Mouse (Mus musculus): ENCODE measurements at regions not wholly inside any gene's neighbourhood (a gene's known extent, or its start where the extent isn't known, plus 50 kb on each side); places are given as distances from the start of the nearest gene placed in this dataset.
A peak's percentile ranks its signal among the peaks of the same experiment; 100 is the strongest.

GRCm38 (mm10) chr5:7428291-7428690 lies 83.7 kb upstream of the Zfp804b start:
- Histone ChIP-seq H3K9me3 (ENCODE audit: control insufficient read depth, low read length) (no peaks in the 10 kb centered on the region), H3K27ac (ENCODE audit: low read depth, low read length) (no peak overlapping the region), H3K9ac (ENCODE audit: low read length) (no peak overlapping the region), H3K27me3 (ENCODE audit: control insufficient read depth, insufficient read depth, low read length) (no peaks in the 10 kb centered on the region), H3K36me3 (ENCODE audit: control insufficient read depth, insufficient read depth, low read length) (no peaks in the 10 kb centered on the region), H3K4me3 (ENCODE audit: low read depth, low read length) (no peak overlapping the region), H3K4me1 (ENCODE audit: control insufficient read depth, insufficient read depth, low read length) (no peaks in the 10 kb centered on the region), H3K4me2 (no peak overlapping the region)
- 41% methylated on average over 5 of the region's 5 CpGs for WGBS
- DNase-seq (ENCODE audit: low spot score, missing footprints) (no peak), ATAC-seq (ENCODE audit: low FRiP score) (no peak)

- no peaks in the 10 kb centered on the region for H3K4me1 ChIP-seq (ENCODE audit: control insufficient read depth, insufficient read depth, low read length)
- no peak overlapping the region for H3K4me3 ChIP-seq (ENCODE audit: low read depth, low read length)
- no peak overlapping the region for H3K4me2 ChIP-seq
- no peak overlapping the region for H3K9ac ChIP-seq (ENCODE audit: low read length)
- no peaks in the 10 kb centered on the region for H3K27me3 ChIP-seq (ENCODE audit: control insufficient read depth, insufficient read depth, low read length)
- DNase-seq (ENCODE audit: low spot score, missing footprints) (no peak), ATAC-seq (ENCODE audit: low FRiP score) (no peak)
- WGBS, result 79% methylated on average over 2 of the region's 2 CpGs
- H3K36me3 ChIP-seq (ENCODE audit: control insufficient read depth, insufficient read depth, low read length), result no peaks in the 10 kb centered on the region
- H3K27ac ChIP-seq (ENCODE audit: low read depth, low read length), result no peak overlapping the region
- H3K9me3 ChIP-seq (ENCODE audit: control insufficient read depth, low read length), result no peaks in the 10 kb centered on the region
These were observed 91.9 kb upstream of the Zfp804b start for GRCm38 (mm10) chr5:7436461-7436860.

GRCm38 (mm10) chr5:7448001-7448400 lies 103.4 kb upstream of the Zfp804b start:
- Histone ChIP-seq H3K27me3 (ENCODE audit: control insufficient read depth, insufficient read depth, low read length) (no peaks in the 10 kb centered on the region), H3K9ac (ENCODE audit: low read length) (no peak overlapping the region), H3K27ac (ENCODE audit: low read depth, low read length) (no peak overlapping the region), H3K4me1 (ENCODE audit: control insufficient read depth, insufficient read depth, low read length) (no peaks in the 10 kb centered on the region), H3K9me3 (ENCODE audit: control insufficient read depth, low read length) (no peaks in the 10 kb centered on the region), H3K36me3 (ENCODE audit: control insufficient read depth, insufficient read depth, low read length) (no peaks in the 10 kb centered on the region), H3K4me3 (ENCODE audit: low read depth, low read length) (no peak overlapping the region), H3K4me2 (no peak overlapping the region)
- WGBS, result 83% methylated on average over 2 of the region's 2 CpGs
- ATAC-seq (ENCODE audit: low FRiP score), result no peak
- DNase-seq (ENCODE audit: low spot score, missing footprints), result no peak

GRCm38 (mm10) chr5:7454896-7455295 lies 110.3 kb upstream of the Zfp804b start:
- DNase-seq (ENCODE audit: low spot score, missing footprints) (no peak), ATAC-seq (ENCODE audit: low FRiP score) (no peak)
- Histone ChIP-seq H3K4me3 (ENCODE audit: low read depth, low read length) (no peak overlapping the region), H3K4me1 (ENCODE audit: control insufficient read depth, insufficient read depth, low read length) (no peaks in the 10 kb centered on the region), H3K27me3 (ENCODE audit: control insufficient read depth, insufficient read depth, low read length) (no peaks in the 10 kb centered on the region), H3K9me3 (ENCODE audit: control insufficient read depth, low read length) (no peaks in the 10 kb centered on the region), H3K4me2 (no peak overlapping the region), H3K27ac (ENCODE audit: low read depth, low read length) (no peak overlapping the region), H3K36me3 (ENCODE audit: control insufficient read depth, insufficient read depth, low read length) (no peaks in the 10 kb centered on the region), H3K9ac (ENCODE audit: low read length) (no peak overlapping the region)
- WGBS, result 94% methylated on average over 1 of the region's 1 CpGs

- Histone ChIP-seq H3K4me1 (ENCODE audit: control insufficient read depth, insufficient read depth, low read length) (no peaks in the 10 kb centered on the region), H3K27ac (ENCODE audit: low read depth, low read length) (no peak overlapping the region), H3K27me3 (ENCODE audit: control insufficient read depth, insufficient read depth, low read length) (no peaks in the 10 kb centered on the region), H3K9ac (ENCODE audit: low read length) (no peak overlapping the region), H3K9me3 (ENCODE audit: control insufficient read depth, low read length) (no peaks in the 10 kb centered on the region), H3K4me2 (no peak overlapping the region), H3K4me3 (ENCODE audit: low read depth, low read length) (no peak overlapping the region), H3K36me3 (ENCODE audit: control insufficient read depth, insufficient read depth, low read length) (no peaks in the 10 kb centered on the region)
- no peak for DNase-seq (ENCODE audit: low spot score, missing footprints)
- no peak for ATAC-seq (ENCODE audit: low FRiP score)
- WGBS, result 81% methylated on average over 3 of the region's 3 CpGs
These were observed 112.5 kb upstream of the Zfp804b start for GRCm38 (mm10) chr5:7457102-7457501.

GRCm38 (mm10) chr5:7489150-7489549 lies 144.6 kb upstream of the Zfp804b start:
- Histone ChIP-seq H3K27ac (ENCODE audit: low read depth, low read length) (no peak overlapping the region), H3K9ac (ENCODE audit: low read length) (no peak overlapping the region), H3K27me3 (ENCODE audit: control insufficient read depth, insufficient read depth, low read length) (no peaks in the 10 kb centered on the region), H3K4me3 (ENCODE audit: low read depth, low read length) (no peak overlapping the region), H3K4me1 (ENCODE audit: control insufficient read depth, insufficient read depth, low read length) (no peaks in the 10 kb centered on the region), H3K36me3 (ENCODE audit: control insufficient read depth, insufficient read depth, low read length) (no peaks in the 10 kb centered on the region), H3K4me2 (no peak overlapping the region), H3K9me3 (ENCODE audit: control insufficient read depth, low read length) (no peaks in the 10 kb centered on the region)
- 80% methylated on average over 2 of the region's 2 CpGs for WGBS
- no peak for ATAC-seq (ENCODE audit: low FRiP score)
- no peak for DNase-seq (ENCODE audit: low spot score, missing footprints)

- Histone ChIP-seq H3K36me3 (ENCODE audit: control insufficient read depth, insufficient read depth, low read length) (no peaks in the 10 kb centered on the region), H3K4me3 (ENCODE audit: low read depth, low read length) (no peak overlapping the region), H3K27me3 (ENCODE audit: control insufficient read depth, insufficient read depth, low read length) (no peaks in the 10 kb centered on the region), H3K9me3 (ENCODE audit: control insufficient read depth, low read length) (no peaks in the 10 kb centered on the region), H3K9ac (ENCODE audit: low read length) (no peak overlapping the region), H3K4me1 (ENCODE audit: control insufficient read depth, insufficient read depth, low read length) (no peaks in the 10 kb centered on the region), H3K4me2 (no peak overlapping the region), H3K27ac (ENCODE audit: low read depth, low read length) (no peak overlapping the region)
- 89% methylated on average over 3 of the region's 3 CpGs for WGBS
- ATAC-seq (ENCODE audit: low FRiP score) (no peak), DNase-seq (ENCODE audit: low spot score, missing footprints) (no peak)
These were observed 145.0 kb upstream of the Zfp804b start for GRCm38 (mm10) chr5:7489602-7490001.

GRCm38 (mm10) chr5:7517520-7518181 lies 173.1 kb upstream of the Zfp804b start:
- H3K4me2 ChIP-seq, result no peak overlapping the region
- no peaks in the 10 kb centered on the region for H3K9me3 ChIP-seq (ENCODE audit: control insufficient read depth, low read length)
- WGBS, result 85% methylated on average over 3 of the region's 3 CpGs
- no peak for ATAC-seq (ENCODE audit: low FRiP score)
- H3K27ac ChIP-seq (ENCODE audit: low read depth, low read length), result no peak overlapping the region
- no peak overlapping the region for H3K9ac ChIP-seq (ENCODE audit: low read length)
- no peaks in the 10 kb centered on the region for H3K4me1 ChIP-seq (ENCODE audit: control insufficient read depth, insufficient read depth, low read length)
- DNase-seq (ENCODE audit: low spot score, missing footprints), result no peak
- no peaks in the 10 kb centered on the region for H3K36me3 ChIP-seq (ENCODE audit: control insufficient read depth, insufficient read depth, low read length)
- H3K27me3 ChIP-seq (ENCODE audit: control insufficient read depth, insufficient read depth, low read length), result no peaks in the 10 kb centered on the region
- H3K4me3 ChIP-seq (ENCODE audit: low read depth, low read length), result no peak overlapping the region

- H3K4me3 ChIP-seq (ENCODE audit: low read depth, low read length), result no peak overlapping the region
- no peaks in the 10 kb centered on the region for H3K4me1 ChIP-seq (ENCODE audit: control insufficient read depth, insufficient read depth, low read length)
- H3K27ac ChIP-seq (ENCODE audit: low read depth, low read length), result no peak overlapping the region
- no peaks in the 10 kb centered on the region for H3K36me3 ChIP-seq (ENCODE audit: control insufficient read depth, insufficient read depth, low read length)
- DNase-seq (ENCODE audit: low spot score, missing footprints) (peak; percentile 73), ATAC-seq (ENCODE audit: low FRiP score) (peak; percentile 55; the same call in 1 of the 2 replicates)
- H3K27me3 ChIP-seq (ENCODE audit: control insufficient read depth, insufficient read depth, low read length), result no peaks in the 10 kb centered on the region
- WGBS, result 91% methylated on average over 1 of the region's 1 CpGs
- H3K4me2 ChIP-seq, result no peak overlapping the region
- no peak overlapping the region for H3K9ac ChIP-seq (ENCODE audit: low read length)
- H3K9me3 ChIP-seq (ENCODE audit: control insufficient read depth, low read length), result no peaks in the 10 kb centered on the region
These were observed 188.2 kb upstream of the Zfp804b start for GRCm38 (mm10) chr5:7532686-7533199.
